Mouse (Mus musculus): ENCODE data around the gene Mapk7.

Mapk7 gene

GRCm38 (mm10) chr11:61494129-61494997 is at the start of gene Mapk7:
Mapk7 (minus strand) TSS chr11:61494406.
- DNase-seq (ENCODE audit: low spot score in 2 of 2) = peak; percentile 96 to 98

- no peak for DNase-seq (ENCODE audit: low spot score in 2 of 2)
Measured at GRCm38 (mm10) chr11:61541106-61541505, 46.9 kb upstream of the Mapk7 start.

DNA sequence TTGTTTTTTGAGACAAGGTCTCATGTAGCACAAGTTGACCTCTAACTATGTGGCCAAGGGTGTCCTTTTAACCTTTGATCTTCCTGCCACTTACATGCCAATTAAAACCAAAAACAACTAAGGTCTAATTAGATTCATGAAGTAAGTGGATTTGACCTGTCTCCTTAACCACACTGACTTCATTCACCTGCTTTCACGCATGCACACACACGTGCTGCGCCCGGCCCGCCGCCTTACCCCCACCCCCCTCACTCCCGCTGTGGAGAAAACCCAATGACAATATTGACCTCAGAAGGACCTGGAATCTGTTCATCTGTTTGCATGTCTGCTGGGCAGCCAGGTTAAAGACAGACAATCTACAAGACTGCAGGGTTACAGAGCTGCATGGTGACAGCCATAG is 46.4 kb upstream of the Mapk7 start:
- DNase-seq (ENCODE audit: low spot score in 2 of 2) = no peak

DNA sequence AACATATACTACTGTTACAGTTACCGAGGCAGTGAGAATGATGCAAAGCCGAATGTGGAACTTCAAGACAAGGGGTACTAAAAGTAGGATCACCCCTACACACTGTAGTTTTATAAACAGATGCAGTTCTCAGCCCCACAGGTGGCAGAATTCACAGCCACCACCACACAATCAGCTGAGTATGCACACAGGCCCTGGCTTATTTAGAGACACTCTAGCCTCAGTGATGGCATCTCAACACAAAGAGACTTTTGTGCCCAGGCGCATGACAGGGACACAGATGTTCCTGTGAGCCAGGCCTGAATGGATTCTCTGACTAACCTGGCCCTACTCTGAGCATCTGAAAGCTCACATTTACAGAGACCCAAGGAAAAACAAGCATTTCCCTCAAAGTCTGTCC is 43.2 kb upstream of the Mapk7 start:
- DNase-seq (ENCODE audit: low spot score in 2 of 2) = no peak

GRCm38 (mm10) chr11:61536952-61537351 is 42.7 kb upstream of the Mapk7 start:
- DNase-seq (ENCODE audit: low spot score in 2 of 2) = no peak

GRCm38 (mm10) chr11:61535530-61535929 is 41.3 kb upstream of the Mapk7 start:
- DNase-seq (ENCODE audit: low spot score in 2 of 2) = no peak

DNA sequence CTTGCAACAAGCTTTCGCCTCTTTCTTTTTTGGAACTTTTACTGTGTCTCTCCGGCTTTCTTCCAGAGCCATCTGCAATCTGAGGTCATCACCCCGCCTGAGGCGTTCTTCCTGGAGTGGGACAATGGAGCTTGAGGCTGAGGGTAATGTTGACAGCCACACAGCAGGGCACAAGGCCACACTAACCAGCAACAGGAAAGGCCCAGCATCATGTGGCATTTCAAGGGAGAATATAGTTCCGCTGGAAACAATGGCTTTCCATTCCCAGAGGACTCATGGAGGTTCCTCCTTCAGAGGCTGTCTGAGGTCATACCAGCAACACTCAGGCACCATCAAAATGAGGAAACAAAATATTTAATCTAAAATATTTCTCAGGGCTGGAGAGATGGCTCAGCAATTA is 39.4 kb upstream of the Mapk7 start:
- no peak for DNase-seq (ENCODE audit: low spot score in 2 of 2)

- DNase-seq (ENCODE audit: low spot score in 2 of 2) = no peak
Measured at GRCm38 (mm10) chr11:61532820-61533219, 38.6 kb upstream of the Mapk7 start.

GRCm38 (mm10) chr11:61529268-61529713 is 35.1 kb upstream of the Mapk7 start:
- no peak for DNase-seq (ENCODE audit: low spot score in 2 of 2)

- no peak for DNase-seq (ENCODE audit: low spot score in 2 of 2)
Measured at GRCm38 (mm10) chr11:61526872-61527271, 32.7 kb upstream of the Mapk7 start.

- DNase-seq (ENCODE audit: low spot score in 2 of 2) = no peak
Measured at GRCm38 (mm10) chr11:61519484-61520107, 25.4 kb upstream of the Mapk7 start.

DNA sequence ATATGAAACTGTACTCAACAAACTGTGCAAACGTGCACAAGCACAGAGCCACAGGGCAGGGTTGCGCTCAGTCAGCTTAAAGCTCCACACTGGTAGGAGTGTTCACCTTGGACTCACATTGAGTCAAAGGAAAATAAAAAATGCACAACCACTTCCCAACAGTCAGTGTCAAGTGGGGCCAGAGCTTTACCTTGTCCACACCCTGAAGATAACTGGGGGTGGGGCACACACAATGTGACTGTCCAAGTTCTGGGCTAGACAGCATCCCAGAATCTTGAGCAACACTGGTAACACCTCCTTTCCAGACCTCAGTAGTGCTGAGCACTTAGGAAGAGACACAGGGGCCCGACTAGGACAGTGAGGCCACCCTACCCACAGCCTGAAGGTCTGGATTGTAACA is 24.7 kb upstream of the Mapk7 start:
- no peak for DNase-seq (ENCODE audit: low spot score in 2 of 2)

DNA sequence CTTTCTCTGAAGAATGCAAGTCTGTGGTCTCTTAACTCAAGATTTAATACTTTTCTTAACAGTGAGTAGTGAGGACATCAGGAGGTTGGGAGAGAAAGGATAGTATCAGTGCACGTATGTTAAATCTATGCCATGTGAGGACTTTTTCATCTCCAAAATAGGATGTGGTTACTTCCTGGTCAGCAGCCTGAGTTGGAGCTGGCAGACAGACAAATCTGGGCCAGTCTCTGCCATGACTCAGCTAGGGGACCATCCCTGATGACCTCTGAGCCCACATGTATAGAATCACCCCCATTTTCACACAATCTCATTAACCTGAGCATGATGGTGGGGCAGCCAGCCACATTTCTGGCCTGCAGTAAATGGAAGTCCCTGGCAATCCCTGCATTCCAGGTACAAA is 23.8 kb upstream of the Mapk7 start:
- no peak for DNase-seq (ENCODE audit: low spot score in 2 of 2)

DNA sequence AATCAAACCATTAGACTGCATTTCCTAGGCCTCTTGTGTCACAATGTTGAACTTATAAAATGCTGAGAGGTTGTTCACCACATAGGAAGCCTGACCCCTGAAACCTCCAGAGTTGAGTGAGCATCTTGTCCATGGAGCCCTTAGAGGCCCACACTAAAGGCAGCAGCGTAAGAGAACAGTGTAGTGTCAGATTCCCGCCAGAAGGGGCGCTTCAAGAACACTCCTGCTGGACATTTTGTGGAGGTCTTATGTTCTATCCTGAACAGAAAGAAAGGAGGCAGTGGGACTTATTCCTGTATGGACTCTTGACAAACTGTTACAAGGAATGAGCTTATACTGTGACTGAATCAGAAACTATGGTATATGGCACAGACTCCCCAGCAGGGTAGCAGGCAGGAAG is 20.7 kb upstream of the Mapk7 start:
- no peak for DNase-seq (ENCODE audit: low spot score in 2 of 2)

DNA sequence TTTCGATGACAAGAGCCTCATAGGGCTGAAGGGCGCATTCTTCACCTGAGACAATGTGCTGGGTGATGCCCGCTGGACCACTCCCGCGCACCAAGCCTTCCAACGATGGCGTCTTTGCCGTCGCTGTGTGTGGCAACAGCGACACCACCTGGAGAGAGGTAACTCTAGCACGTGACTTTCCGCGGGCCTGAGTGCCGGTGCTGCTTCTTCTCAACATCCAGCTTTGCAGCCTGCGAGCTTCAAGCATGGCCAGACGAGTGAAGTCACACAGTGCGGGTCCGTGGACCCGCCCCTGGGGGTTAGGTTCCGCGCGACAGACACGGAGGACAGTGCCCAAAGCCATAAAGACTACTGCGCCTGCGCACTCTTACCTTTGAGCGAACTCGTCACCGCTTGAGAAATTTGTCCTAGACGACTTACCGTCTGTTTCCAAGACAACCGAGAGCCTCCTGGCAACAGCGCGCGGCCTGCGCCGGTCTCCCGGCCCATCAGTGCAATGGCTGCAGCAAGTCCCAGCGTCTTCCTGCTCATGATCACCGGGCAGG is 10.6 kb upstream of the Mapk7 start, which contains the start of gene B9d1:
B9d1 (plus strand) TSS at position 432 of the 545 bp plus-strand sequence.
- DNase-seq (ENCODE audit: low spot score in 2 of 2) = peak; percentile 87 to 94

DNA sequence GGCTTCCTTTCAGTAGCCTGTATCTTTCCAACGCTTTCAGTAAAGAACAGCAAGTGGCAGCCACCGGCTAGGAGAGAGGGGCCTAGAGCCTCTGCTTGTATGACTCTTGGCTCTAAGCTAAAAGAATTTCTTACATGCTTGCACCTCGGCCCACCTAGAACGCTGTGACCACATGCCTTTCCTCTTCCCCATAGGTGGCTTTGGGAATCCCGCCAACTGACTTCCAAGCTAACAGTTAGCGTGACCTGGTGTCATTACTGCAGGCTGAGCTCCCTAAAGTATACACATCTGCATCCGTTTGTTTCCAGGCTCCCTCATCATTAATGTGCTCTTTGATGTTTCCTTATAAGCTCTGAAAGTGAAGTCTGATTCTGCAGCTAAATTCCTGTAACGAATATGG is 9.7 kb upstream of the Mapk7 start:
- DNase-seq (ENCODE audit: low spot score in 2 of 2) = no peak

DNA sequence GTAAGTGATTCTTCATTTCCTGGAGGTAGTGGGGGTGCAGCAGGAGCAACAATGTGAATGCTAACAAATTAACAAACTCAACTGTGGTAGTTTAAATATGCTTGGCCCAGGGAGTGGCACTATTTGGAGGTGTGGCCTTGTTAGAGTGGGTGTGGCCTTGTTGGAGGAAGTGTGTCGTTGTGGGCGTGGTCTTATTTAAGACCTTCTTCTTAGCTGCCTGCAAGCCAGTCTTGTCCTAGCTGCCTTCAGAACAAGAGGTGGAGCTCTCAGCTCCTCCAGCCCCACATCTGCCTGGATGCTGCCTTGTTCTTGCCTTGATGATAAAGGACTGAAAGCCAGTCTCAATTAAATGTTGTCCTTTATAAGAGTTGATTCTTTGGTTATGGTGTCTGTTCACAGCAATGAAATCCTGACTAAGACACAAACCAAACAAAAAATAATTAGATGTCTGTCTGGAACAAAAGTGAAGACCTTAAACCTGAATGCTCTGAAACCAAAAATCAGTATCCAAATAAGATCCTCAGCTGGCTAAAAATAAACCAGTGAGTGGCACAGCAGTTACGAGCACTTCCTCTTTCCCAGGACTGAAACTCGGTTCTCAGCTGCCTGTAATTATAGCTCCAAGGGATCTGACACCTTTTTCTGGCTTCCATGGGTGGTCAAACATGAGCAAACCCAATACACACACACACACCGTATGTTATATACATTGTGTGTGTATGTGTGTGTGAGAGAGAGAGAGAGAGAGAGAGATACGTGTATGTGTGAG is 4.7 kb upstream of the Mapk7 start:
- DNase-seq (ENCODE audit: low spot score in 2 of 2) = no peak

GRCm38 (mm10) chr11:61497490-61497889 is 3.3 kb upstream of the Mapk7 start:
- no peak for DNase-seq (ENCODE audit: low spot score in 2 of 2)

DNA sequence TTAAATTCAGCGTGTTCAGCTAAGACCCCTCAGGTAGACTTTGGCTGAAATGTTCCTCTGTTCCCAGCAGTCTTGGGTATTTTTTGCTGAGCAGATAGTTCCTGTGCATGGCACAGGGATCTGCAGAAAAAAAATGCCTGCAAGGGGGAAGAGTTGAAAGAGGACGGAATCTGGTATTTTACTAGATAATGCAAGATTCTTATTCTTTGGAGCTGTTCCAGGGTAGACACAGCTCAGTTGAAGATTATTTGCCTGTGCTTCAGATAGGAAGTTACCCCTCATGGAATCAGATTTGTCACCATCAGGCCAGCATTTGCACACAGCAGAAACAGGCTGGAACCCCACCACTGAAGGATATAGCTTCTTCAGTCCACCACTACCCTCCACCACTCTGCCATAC is 1.3 kb upstream of the Mapk7 start:
- no peak for DNase-seq (ENCODE audit: low spot score in 2 of 2)

DNA sequence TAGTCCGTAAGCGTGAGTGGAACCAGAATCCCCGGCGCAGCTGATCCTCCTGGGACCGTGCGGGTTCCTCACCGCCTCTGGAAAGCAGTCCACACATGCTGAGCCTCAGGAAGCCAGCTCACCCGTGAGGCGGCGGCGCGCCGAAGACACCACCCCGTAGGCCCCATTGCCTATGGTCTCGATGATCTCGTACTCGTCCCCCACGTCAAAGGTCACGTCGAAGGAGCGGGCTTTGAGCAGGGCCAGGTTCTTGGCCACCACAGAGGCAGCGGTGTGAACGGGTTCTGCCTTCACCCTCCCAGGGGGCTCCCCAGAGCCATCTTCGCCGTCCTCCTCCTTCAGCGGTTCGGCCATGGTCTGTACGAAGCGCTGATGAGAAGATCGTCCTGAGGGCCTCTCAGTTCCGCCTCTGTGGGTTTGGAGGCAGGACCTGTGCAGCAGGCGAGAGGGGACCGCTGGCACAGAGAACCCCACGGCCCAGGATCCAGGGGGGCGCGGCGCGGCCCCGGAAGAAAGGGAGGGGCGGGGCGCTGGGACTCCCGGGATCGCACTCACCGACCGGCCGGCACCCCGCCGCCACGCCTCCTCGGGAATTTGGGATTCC is 579 bp downstream of the Mapk7 start:
- DNase-seq (ENCODE audit: low spot score in 2 of 2) = peak; percentile 35 to 77

GRCm38 (mm10) chr11:61492749-61493401 is 1.3 kb downstream of the Mapk7 start:
- DNase-seq (ENCODE audit: low spot score in 2 of 2) = no peak
